Mouse (Mus musculus) G1E (cell line): Measurements from ENCODE around the gene H6pd. TPM values are rescaled to one million over a fixed set of nuclear protein-coding genes. Genes with fewer than 3 reads are reported as not detected.
A peak's percentile ranks its signal among the peaks of the same experiment; 100 is the strongest.

Experiments used
- ATAC-seq: 2 replicates; pipeline ENCODE4 v1.8.0; 2016; ENCODE audit warnings: mild to moderate bottlenecking; ENCODE audit not compliant: insufficient number of reproducible peaks, poor library complexity, low FRiP score, severe bottlenecking; ENCODE audit errors: extremely low read depth
- DNase-seq: peaks from one replicate; pipeline ENCODE4 v3.0.0; 2012; ENCODE audit warnings: low spot score
- H3K27me3 ChIP-seq: 2 replicates; pipeline ENCODE4 v1.6.1; 2012; ENCODE audit warnings: mild to moderate bottlenecking, low read length, inconsistent platforms; ENCODE audit not compliant: insufficient read depth
- H3K36me3 ChIP-seq: replicated peaks from 2 replicates; pipeline ENCODE3; 2012; ENCODE audit warnings: mild to moderate bottlenecking, inconsistent platforms
- H3K4me1 ChIP-seq: 2 replicates; pipeline ENCODE4 v1.6.1; 2012; ENCODE audit warnings: low read depth, low read length, inconsistent platforms, mixed read lengths; ENCODE audit not compliant: insufficient read depth
- H3K4me3 ChIP-seq: 2 replicates; pipeline ENCODE4 v1.5.1; 2012; ENCODE audit warnings: low read depth, mild to moderate bottlenecking, inconsistent platforms, low read length, moderate library complexity, mixed read lengths
- H3K9me3 ChIP-seq: replicated peaks from 2 replicates; pipeline ENCODE4 v1.6.1; 2012; ENCODE audit warnings: inconsistent platforms
- CTCF ChIP-seq: IDR thresholded peaks from 2 replicates; pipeline ENCODE4 v1.5.1; 2012; ENCODE audit warnings: low read depth, low read length, inconsistent platforms, mixed read lengths
- GATA1 ChIP-seq: IDR thresholded peaks from 2 replicates; pipeline ENCODE4 v1.6.1; 2012; ENCODE audit warnings: borderline replicate concordance, low read length, inconsistent platforms, mixed read lengths
- GATA2 ChIP-seq: IDR thresholded peaks from 2 replicates; pipeline ENCODE4 v1.6.1; 2012; ENCODE audit warnings: low read depth, low read length, inconsistent platforms, borderline replicate concordance
- POLR2AphosphoS5 ChIP-seq: IDR thresholded peaks from 2 replicates; pipeline ENCODE4 v1.6.1; 2012; ENCODE audit warnings: low read depth, low read length, inconsistent platforms; ENCODE audit not compliant: insufficient replicate concordance
- TAL1 ChIP-seq: conservative IDR thresholded peaks from 2 replicates; pipeline ENCODE4 v1.6.1; 2012; ENCODE audit warnings: low read depth, low read length, inconsistent platforms, mixed read lengths
- polyA plus RNA-seq: library from polyadenylated mRNA; stranded (reverse); fragments of >175 nt; gene quantifications from 2 replicates; pipeline ENCODE4 v1.2.3, GENCODE M21; 2012
- total RNA-seq, 2 experiments: library from RNA; stranded (forward) in 1 of 2; stranded (reverse) in 1 of 2; fragments of 200-1000 nt in 1 of 2; fragments of >200 nt in 1 of 2; fragmentation: Nextera tagmentation in 1 of 2; gene quantifications; 2 replicates each; pipeline ENCODE4 v1.2.3; 2014 to 2017

The H6pd gene
- total and polyA plus RNA-seq, 3 experiments: 6.4 to 8.3 (median 7.1) TPM

DNA sequence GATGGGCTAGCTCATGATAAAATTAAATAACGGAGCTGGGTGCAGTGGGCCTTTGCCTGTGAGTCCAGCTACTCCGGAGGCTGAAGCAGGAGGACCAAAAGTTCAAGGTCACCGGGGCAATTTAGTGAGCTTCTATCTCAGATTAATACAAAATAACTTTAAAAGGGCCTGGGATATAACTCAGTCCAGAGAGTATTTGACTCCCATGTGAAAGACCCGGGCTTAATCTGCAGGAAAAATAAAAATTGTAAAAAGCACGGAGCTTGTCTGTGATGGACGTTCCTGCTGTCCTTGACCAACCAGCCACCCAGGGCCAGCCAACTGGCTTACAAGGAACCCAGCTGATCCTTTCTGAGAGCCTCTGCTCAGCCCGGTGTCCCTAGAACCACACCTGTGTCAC lies 29.7 kb upstream of the H6pd start:
- TF ChIP-seq GATA1: no peak
- TF ChIP-seq GATA2: no peak
- TF ChIP-seq TAL1: no peak
- TF ChIP-seq POLR2AphosphoS5: no peak
- TF ChIP-seq CTCF: no peak
- H3K36me3 ChIP-seq: no peaks in the 10 kb centered on the region
- 0 out of 2 replicates have a peak, but pooled peaks cover under 1% of the 10 kb centered on the region for H3K9me3 ChIP-seq
- ATAC-seq: no peak
- no peak overlapping the region for H3K4me3 ChIP-seq
- H3K4me1 ChIP-seq: peaks cover 5% of the 10 kb centered on the region
- no peak for DNase-seq
- H3K27me3 ChIP-seq: peaks cover 54% of the 10 kb centered on the region

DNA sequence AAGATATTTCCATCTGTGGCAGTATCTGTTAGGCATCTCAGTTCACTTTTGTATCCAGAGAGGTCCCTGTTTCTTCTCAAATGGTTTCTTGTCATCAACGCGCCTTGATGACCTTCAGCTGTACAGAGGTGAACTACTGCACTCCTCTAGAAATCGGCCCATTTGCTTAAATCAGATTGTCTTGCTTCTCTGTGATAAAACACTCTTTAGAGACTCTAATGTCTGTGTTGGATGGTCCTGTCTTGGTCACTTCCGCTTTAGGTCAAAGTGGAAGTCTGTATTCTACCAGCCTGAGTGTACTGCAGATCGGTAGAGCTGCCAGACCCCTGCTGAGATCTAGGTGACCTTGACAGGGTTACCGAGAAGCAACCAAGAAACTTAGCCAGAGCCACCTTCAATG lies 27.3 kb upstream of the H6pd start:
- Histone ChIP-seq H3K36me3 (no peaks in the 10 kb centered on the region), H3K4me1 (peaks cover 3% of the 10 kb centered on the region; the same call in 1 of the 2 replicates), H3K27me3 (peaks cover 65% of the 10 kb centered on the region), H3K9me3 (no peaks in the 10 kb centered on the region), H3K4me3 (no peak overlapping the region)
- DNase-seq (no peak), ATAC-seq (no peak)
- TF ChIP-seq POLR2AphosphoS5: no peak
- TF ChIP-seq CTCF: no peak
- no peak for TF ChIP-seq TAL1
- no peak for TF ChIP-seq GATA2
- no peak for TF ChIP-seq GATA1

- DNase-seq: peak; percentile 59
- H3K36me3 ChIP-seq: no peaks in the 10 kb centered on the region
- TF ChIP-seq TAL1 (no peak), POLR2AphosphoS5 (no peak), CTCF (peak; percentile 58)
Measured at GRCm38 (mm10) chr4:150035280-150035679, 26.5 kb upstream of the H6pd start.

DNA sequence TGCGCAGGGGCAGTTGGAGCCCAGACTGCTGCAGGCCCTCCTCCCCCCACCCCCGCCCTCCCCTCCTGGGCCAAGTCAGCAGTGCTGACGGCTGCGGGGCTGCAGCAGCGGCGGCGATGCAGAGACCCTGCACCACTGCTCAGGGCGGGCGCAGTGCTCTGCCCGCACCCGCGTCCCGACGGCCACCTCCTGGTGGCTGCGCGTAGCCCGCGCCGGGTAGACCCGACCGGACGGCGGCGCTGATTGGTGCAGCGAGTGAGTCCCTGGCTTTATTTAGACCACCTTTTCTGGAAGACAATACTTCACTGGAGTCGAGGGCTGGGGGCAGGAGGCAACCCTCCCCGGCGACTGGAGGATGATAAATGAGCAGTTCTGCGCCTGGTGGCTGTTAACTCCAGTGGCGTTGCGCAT lies 24.4 kb upstream of the H6pd start:
- ATAC-seq (no peak), DNase-seq (no peak)
- H3K4me3 ChIP-seq: no peak overlapping the region
- TF ChIP-seq GATA2 (no peak), POLR2AphosphoS5 (no peak), CTCF (no peak), TAL1 (no peak), GATA1 (no peak)
- peaks cover 7% of the 10 kb centered on the region; the same call in 1 of the 2 replicates for H3K4me1 ChIP-seq
- no peaks in the 10 kb centered on the region for H3K9me3 ChIP-seq
- no peaks in the 10 kb centered on the region for H3K36me3 ChIP-seq
- peaks cover 66% of the 10 kb centered on the region for H3K27me3 ChIP-seq

More at GRCm38 (mm10) chr4:150035280-150035679, 26.5 kb upstream of the H6pd start:
- Histone ChIP-seq H3K27me3 (peaks cover 70% of the 10 kb centered on the region), H3K4me3 (no peak overlapping the region), H3K4me1 (peaks cover 7% of the 10 kb centered on the region; the same call in 1 of the 2 replicates), H3K9me3 (no peaks in the 10 kb centered on the region)
- ATAC-seq: no peak

DNA sequence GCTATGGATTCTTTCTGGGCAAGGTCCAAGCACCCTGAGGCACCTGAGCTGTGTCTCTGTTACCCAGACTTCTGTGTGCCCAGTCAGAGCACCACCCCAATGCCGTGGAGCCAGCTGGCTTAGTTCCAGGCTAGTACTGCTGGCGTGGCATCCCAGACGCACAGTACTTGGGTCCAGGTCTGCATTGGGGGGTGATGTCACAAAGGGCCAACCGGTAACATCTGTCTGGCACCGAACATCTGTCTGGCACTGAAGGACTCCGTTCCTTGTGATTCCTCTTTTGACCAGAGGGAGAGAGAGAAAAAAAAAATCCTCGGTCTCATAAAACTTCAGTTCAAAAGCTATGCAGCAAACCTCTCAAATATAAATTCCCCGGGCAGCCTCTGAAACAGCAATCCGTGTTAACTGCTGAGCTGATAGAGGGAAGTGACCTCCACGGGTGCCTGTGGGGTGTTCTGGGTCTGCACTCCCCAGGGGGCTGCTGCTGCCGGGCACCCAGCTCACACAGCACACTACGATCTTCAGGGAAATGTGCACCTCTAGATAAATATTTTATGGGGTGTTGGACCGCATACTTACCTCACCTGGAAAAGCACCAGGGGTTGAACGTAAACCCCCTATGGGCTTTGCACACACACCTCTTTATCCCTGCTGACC lies 22.5 kb upstream of the H6pd start:
- H3K9me3 ChIP-seq: no peaks in the 10 kb centered on the region
- DNase-seq: no peak
- H3K4me3 ChIP-seq: no peak overlapping the region
- no peaks in the 10 kb centered on the region for H3K36me3 ChIP-seq
- ATAC-seq: no peak
- H3K4me1 ChIP-seq: peaks cover 9% of the 10 kb centered on the region; the same call in 1 of the 2 replicates
- H3K27me3 ChIP-seq: peaks cover 69% of the 10 kb centered on the region
- TF ChIP-seq CTCF (no peak), GATA1 (no peak), TAL1 (no peak), GATA2 (no peak), POLR2AphosphoS5 (no peak)

GRCm38 (mm10) chr4:150030449-150031233 lies 21.8 kb upstream of the H6pd start:
- Histone ChIP-seq H3K4me1 (peaks cover 9% of the 10 kb centered on the region; the same call in 1 of the 2 replicates), H3K27me3 (peaks cover 69% of the 10 kb centered on the region), H3K9me3 (no peaks in the 10 kb centered on the region), H3K36me3 (no peaks in the 10 kb centered on the region), H3K4me3 (no peak overlapping the region)
- DNase-seq: no peak
- ATAC-seq: no peak
- no peak for TF ChIP-seq CTCF
